In genomic region chr11:115654128-115654527, GRCm38 (mm10) we compare ENCODE assay signal across 25 mouse cellular contexts. TPM values are rescaled to one million over a fixed set of nuclear protein-coding genes. Genes with fewer than 3 reads are reported as not detected.
DNase-seq lines count a peak whose midpoint lies in the region; ATAC-seq lines count a peak whose summit lies in the region.
"Had no signal": no experiment of that assay in that cellular context is flagged by ENCODE, and none has a peak within 500 bp of the region (broad histone marks: within the 10 kb centered on the region; RNA-seq: fewer than 3 reads in every experiment).

No protein-coding gene starts in this region.

- H3K36me3 ChIP-seq in heart, embryonic 15.5 days, result peaks cover 15% of the 10 kb centered on the region
- H3K36me3 ChIP-seq in heart, embryonic 11.5 days (ENCODE audit: control insufficient read depth, insufficient read depth, low read length), result peaks cover 5% of the 10 kb centered on the region; the same call in 1 of the 2 replicates
- H3K36me3 ChIP-seq in intestine, embryonic 15.5 days, result peaks cover 2% of the 10 kb centered on the region; the same call in 1 of the 2 replicates

- no peak for ATAC-seq in heart, embryonic 15.5 days (replicated peaks; ENCODE audit: insufficient number of reproducible peaks, insufficient read depth, low FRiP score, low read depth)
- no peak for ATAC-seq in heart, embryonic 11.5 days (replicated peaks; ENCODE audit: insufficient number of reproducible peaks, low FRiP score, low TSS enrichment)
- ATAC-seq in monocyte, adult 5-6 weeks (replicated peaks; ENCODE audit: insufficient number of reproducible peaks, low FRiP score, low TSS enrichment, poor library complexity, severe bottlenecking), result peak; percentile 52; the same call in 1 of the 2 replicates
- ATAC-seq in intestine, embryonic 15.5 days, result no peak
- ATAC-seq: forebrain, embryonic 15.5 days; hindbrain, postnatal 0 days; intestine, postnatal 0 days; liver, postnatal 0 days; lung, postnatal 0 days; midbrain, embryonic 13.5 days had no signal

- no peak overlapping the region for H3K4me3 ChIP-seq in heart, embryonic 15.5 days
- H3K4me3 ChIP-seq in heart, embryonic 11.5 days (ENCODE audit: low read depth, low read length), result no peak overlapping the region
- H3K4me3 ChIP-seq in intestine, embryonic 15.5 days (replicated peaks), result no peak overlapping the region
- H3K4me3 ChIP-seq: embryonic facial prominence, embryonic 13.5 days; forebrain, embryonic 15.5 days; hindbrain, embryonic 10.5 days; limb, embryonic 12.5 days; midbrain, embryonic 13.5 days; myocyte; neural tube, embryonic 13.5 days had no signal

- WGBS in heart, embryonic 15.5 days, result 37% methylated on average over 2 of the region's 2 CpGs
- 50% methylated on average over 2 of the region's 2 CpGs for WGBS in heart, embryonic 11.5 days (ENCODE audit: insufficient replicate concordance)
- 69% methylated on average over 2 of the region's 2 CpGs for WGBS in intestine, embryonic 15.5 days

- H3K27ac ChIP-seq in heart, embryonic 15.5 days, result peak overlapping the region; percentile 88; the same call in 1 of the 2 replicates
- no peak overlapping the region; the same call in 1 of the 2 replicates for H3K27ac ChIP-seq in heart, embryonic 11.5 days (ENCODE audit: low read depth, low read length)
- H3K27ac ChIP-seq in intestine, embryonic 15.5 days, result no peak overlapping the region
- H3K27ac ChIP-seq: embryonic facial prominence, embryonic 13.5 days; hindbrain, embryonic 10.5 days; hindbrain, postnatal 0 days; limb, embryonic 12.5 days; midbrain, embryonic 13.5 days had no signal

- H3K4me2 ChIP-seq in heart, embryonic 15.5 days, result no peak overlapping the region
- H3K4me2 ChIP-seq in heart, embryonic 11.5 days, result no peak overlapping the region
- no peak overlapping the region for H3K4me2 ChIP-seq in intestine, embryonic 15.5 days (replicated peaks)
- H3K4me2 ChIP-seq: embryonic facial prominence, embryonic 13.5 days; forebrain, embryonic 15.5 days; limb, embryonic 12.5 days; liver, embryonic 11.5 days; midbrain, embryonic 13.5 days; neural tube, embryonic 13.5 days had no signal

- peaks cover 33% of the 10 kb centered on the region for H3K4me1 ChIP-seq in heart, embryonic 15.5 days (replicated peaks)
- H3K4me1 ChIP-seq in heart, embryonic 11.5 days (ENCODE audit: control insufficient read depth, insufficient read depth, low read length), result peaks cover 10% of the 10 kb centered on the region
- no peaks in the 10 kb centered on the region for H3K4me1 ChIP-seq in intestine, embryonic 15.5 days (replicated peaks)
- H3K4me1 ChIP-seq: embryonic facial prominence, embryonic 13.5 days; limb, embryonic 12.5 days had no signal

- H3K27me3 ChIP-seq in heart, embryonic 15.5 days, result no peaks in the 10 kb centered on the region
- no peaks in the 10 kb centered on the region for H3K27me3 ChIP-seq in heart, embryonic 11.5 days (ENCODE audit: control insufficient read depth, insufficient read depth, low read length)
- no peaks in the 10 kb centered on the region for H3K27me3 ChIP-seq in intestine, embryonic 15.5 days (replicated peaks)
- H3K27me3 ChIP-seq: embryonic facial prominence, embryonic 13.5 days; forebrain, embryonic 15.5 days; limb, embryonic 12.5 days; midbrain, embryonic 13.5 days; neural tube, embryonic 13.5 days had no signal

- DNase-seq in spleen, postnatal 36 days (ENCODE audit: low spot score in 2 of 2), result peak; percentile 56 to 62
- no peak for DNase-seq in spleen, postnatal 4 days (ENCODE audit: low spot score in 2 of 2)
- DNase-seq in ovary, postnatal 10 days (ENCODE audit: low spot score), result no peak
- DNase-seq: adrenal gland, postnatal 10 days; cerebellum, adult 2 months; embryo, embryonic 11 days; gastrocnemius, postnatal 36 days; kidney, postnatal 25 days; liver, postnatal 0 days; thymus, postnatal 14 days had no signal

- H3K9ac ChIP-seq in heart, embryonic 15.5 days, result no peak overlapping the region; the same call in 1 of the 2 replicates
- H3K9ac ChIP-seq in heart, embryonic 11.5 days (ENCODE audit: low read depth, low read length), result no peak overlapping the region
- no peak overlapping the region for H3K9ac ChIP-seq in intestine, embryonic 15.5 days
- H3K9ac ChIP-seq: embryonic facial prominence, embryonic 13.5 days; forebrain, embryonic 15.5 days; limb, embryonic 12.5 days; liver, postnatal 0 days; midbrain, embryonic 13.5 days; neural tube, embryonic 13.5 days had no signal

- no peaks in the 10 kb centered on the region for H3K9me3 ChIP-seq in heart, embryonic 15.5 days (replicated peaks)
- H3K9me3 ChIP-seq in heart, embryonic 11.5 days (replicated peaks; ENCODE audit: control insufficient read depth, low read length), result no peaks in the 10 kb centered on the region
- H3K9me3 ChIP-seq in intestine, embryonic 15.5 days, result no peaks in the 10 kb centered on the region
- H3K9me3 ChIP-seq: embryonic facial prominence, embryonic 13.5 days; forebrain, embryonic 15.5 days; hindbrain, embryonic 10.5 days; limb, embryonic 12.5 days; midbrain, embryonic 13.5 days; neural tube, embryonic 13.5 days had no signal

RNA-seq across cellular contexts. Expression of gene Slc25a19, which starts 26.0 kb away (rescaled TPM):
- polyA plus RNA-seq in heart, embryonic 15.5 days (2015; fragmentation: Nextera tagmentation; extraction: Ambion mirVana), result 47.7 and 48.8 TPM in 2 replicates
- 35.6 and 35.7 TPM in 2 replicates for polyA plus RNA-seq in heart, embryonic 11.5 days (2014; fragmentation: Nextera tagmentation; extraction: Ambion mirVana)
- 14.2 to 23.5 TPM (median 15.3 TPM) in 3 replicates for total RNA-seq in monocyte, adult 5-6 weeks (2017)
- 24.7 and 25.4 TPM in 2 replicates for polyA plus RNA-seq in intestine, embryonic 15.5 days (2015; fragmentation: Nextera tagmentation; extraction: Ambion mirVana)

RNA-seq across cellular contexts. Expression of gene Mif4gd, which starts 41.4 kb away (rescaled TPM):
- polyA plus RNA-seq in heart, embryonic 15.5 days (2015; fragmentation: Nextera tagmentation; extraction: Ambion mirVana), result 30.2 and 34.5 TPM in 2 replicates
- 22.7 TPM in 2 replicates for polyA plus RNA-seq in heart, embryonic 11.5 days (2014; fragmentation: Nextera tagmentation; extraction: Ambion mirVana)
- 37.5 to 42.1 TPM (median 41.2 TPM) in 3 replicates for total RNA-seq in monocyte, adult 5-6 weeks (2017)
- polyA plus RNA-seq in intestine, embryonic 15.5 days (2015; fragmentation: Nextera tagmentation; extraction: Ambion mirVana), result 30.0 and 34.6 TPM in 2 replicates

RNA-seq across cellular contexts. Expression of gene Gga3, which starts 50.3 kb away (rescaled TPM):
- 13.7 and 16.3 TPM in 2 replicates for polyA plus RNA-seq in heart, embryonic 15.5 days (2015; fragmentation: Nextera tagmentation; extraction: Ambion mirVana)
- polyA plus RNA-seq in heart, embryonic 11.5 days (2014; fragmentation: Nextera tagmentation; extraction: Ambion mirVana), result 17.9 and 21.0 TPM in 2 replicates
- total RNA-seq in monocyte, adult 5-6 weeks (2017), result 32.1 to 47.8 TPM (median 37.8 TPM) in 3 replicates
- polyA plus RNA-seq in intestine, embryonic 15.5 days (2015; fragmentation: Nextera tagmentation; extraction: Ambion mirVana), result 18.3 and 18.6 TPM in 2 replicates

RNA-seq across cellular contexts. Expression of gene Mrps7, which starts 50.4 kb away (rescaled TPM):
- polyA plus RNA-seq in heart, embryonic 15.5 days (2015; fragmentation: Nextera tagmentation; extraction: Ambion mirVana), result 76.2 and 80.1 TPM in 2 replicates
- polyA plus RNA-seq in heart, embryonic 11.5 days (2014; fragmentation: Nextera tagmentation; extraction: Ambion mirVana), result 97.7 and 104 TPM in 2 replicates
- 20.4 to 30.1 TPM (median 20.7 TPM) in 3 replicates for total RNA-seq in monocyte, adult 5-6 weeks (2017)
- polyA plus RNA-seq in intestine, embryonic 15.5 days (2015; fragmentation: Nextera tagmentation; extraction: Ambion mirVana), result 89.5 and 98.3 TPM in 2 replicates

RNA-seq across cellular contexts. Expression of gene Grb2, which starts 54.3 kb away (rescaled TPM):
- polyA plus RNA-seq in heart, embryonic 15.5 days (2015; fragmentation: Nextera tagmentation; extraction: Ambion mirVana), result 103 and 104 TPM in 2 replicates
- polyA plus RNA-seq in heart, embryonic 11.5 days (2014; fragmentation: Nextera tagmentation; extraction: Ambion mirVana), result 42.7 and 56.3 TPM in 2 replicates
- total RNA-seq in monocyte, adult 5-6 weeks (2017), result 28.1 to 56.7 TPM (median 47.2 TPM) in 3 replicates
- 79.3 and 79.4 TPM in 2 replicates for polyA plus RNA-seq in intestine, embryonic 15.5 days (2015; fragmentation: Nextera tagmentation; extraction: Ambion mirVana)

Comparison
In these comparisons a context has a peak if more than half of its experiments do, and no peak if none do; other contexts are left out.
1. DNase-seq: peak in spleen, postnatal 36 days (2 of 2); none in spleen, postnatal 4 days (0 of 2) and ovary, postnatal 10 days (single experiment).